Mouse (Mus musculus) thymus, postnatal 25 days (tissue): ENCODE measurements around the gene Ier3.

Source experiments
- DNase-seq: peaks from one replicate; pipeline ENCODE4 v3.0.0; 2022

Ier3 gene

GRCm38 (mm10) chr17:35821439-35822430 is at the start of gene Ier3:
TSS of gene Ier3 (plus strand) at chr17:35821684.
- no peak for DNase-seq

GRCm38 (mm10) chr17:35776811-35777609 is 44.5 kb upstream of the Ier3 start:
- DNase-seq, result no peak

GRCm38 (mm10) chr17:35778965-35779364 is 42.5 kb upstream of the Ier3 start:
- DNase-seq, result no peak

- DNase-seq, result no peak
Measured at GRCm38 (mm10) chr17:35779466-35780205, 41.8 kb upstream of the Ier3 start.

- DNase-seq, result no peak
Measured at GRCm38 (mm10) chr17:35780362-35780761, 41.1 kb upstream of the Ier3 start.

GRCm38 (mm10) chr17:35782398-35782797 is 39.1 kb upstream of the Ier3 start:
- DNase-seq, result peak; percentile 44

GRCm38 (mm10) chr17:35782924-35783323 is 38.6 kb upstream of the Ier3 start:
- no peak for DNase-seq

- no peak for DNase-seq
Measured at GRCm38 (mm10) chr17:35783944-35784343, 37.5 kb upstream of the Ier3 start.

- DNase-seq, result no peak
Measured at GRCm38 (mm10) chr17:35785140-35785539, 36.3 kb upstream of the Ier3 start.

- DNase-seq, result no peak
Measured at GRCm38 (mm10) chr17:35787493-35787892, 34.0 kb upstream of the Ier3 start.

GRCm38 (mm10) chr17:35788025-35788424 is 33.5 kb upstream of the Ier3 start:
- DNase-seq, result no peak

GRCm38 (mm10) chr17:35790933-35791332 is 30.6 kb upstream of the Ier3 start:
- no peak for DNase-seq

GRCm38 (mm10) chr17:35792837-35793236 is 28.6 kb upstream of the Ier3 start:
- no peak for DNase-seq

- no peak for DNase-seq
Measured at GRCm38 (mm10) chr17:35795099-35795498, 26.4 kb upstream of the Ier3 start.

- DNase-seq, result no peak
Measured at GRCm38 (mm10) chr17:35795656-35796055, 25.8 kb upstream of the Ier3 start.

GRCm38 (mm10) chr17:35796835-35797234 is 24.6 kb upstream of the Ier3 start:
- DNase-seq, result no peak

GRCm38 (mm10) chr17:35800905-35801304 is 20.6 kb upstream of the Ier3 start:
- DNase-seq, result no peak

GRCm38 (mm10) chr17:35803020-35803419 is 18.5 kb upstream of the Ier3 start:
- DNase-seq, result no peak

GRCm38 (mm10) chr17:35803858-35804399 is 17.6 kb upstream of the Ier3 start:
- DNase-seq, result no peak

- DNase-seq, result no peak
Measured at GRCm38 (mm10) chr17:35808073-35808472, 13.4 kb upstream of the Ier3 start.

- no peak for DNase-seq
Measured at GRCm38 (mm10) chr17:35809395-35809794, 12.1 kb upstream of the Ier3 start.

GRCm38 (mm10) chr17:35810900-35811648 is 10.4 kb upstream of the Ier3 start:
- DNase-seq, result no peak
